Mouse (Mus musculus) gonadal fat pad, adult 2 months (tissue): ENCODE measurements around the gene Tnfrsf13b. TPM values are rescaled to one million over a fixed set of nuclear protein-coding genes. Genes with fewer than 3 reads are reported as not detected.
"Not testable (repeated sequence)": the region's sequence is repeated elsewhere in the genome, so short reads cannot be mapped to it uniquely, and the experiment has no call there.

ENCODE experiments used
- DNase-seq: peaks from one replicate; pipeline ENCODE4 v3.0.0-alpha.2; 2012; ENCODE audit warnings: low read depth
- polyA plus RNA-seq: library from polyadenylated mRNA; depleted of rRNA; stranded (reverse); fragments of >200 nt; gene quantifications from 2 replicates; pipeline ENCODE4 v1.2.3, GENCODE M21; 2012

Gene Tnfrsf13b
- polyA plus RNA-seq, 1 experiment: 5.0 TPM

GRCm38 (mm10) chr11:61127421-61128055, 983 bp downstream of the Tnfrsf13b start:
- no peak for DNase-seq

GRCm38 (mm10) chr11:61129305-61129704, 2.8 kb downstream of the Tnfrsf13b start:
- DNase-seq: no peak

- not testable (repeated sequence) for DNase-seq
These were observed 4.1 kb downstream of the Tnfrsf13b start for GRCm38 (mm10) chr11:61130646-61131045.

GRCm38 (mm10) chr11:61132943-61133342, 6.4 kb downstream of the Tnfrsf13b start:
- DNase-seq: no peak

GRCm38 (mm10) chr11:61141693-61142092, 15.1 kb downstream of the Tnfrsf13b start:
- DNase-seq: no peak

- DNase-seq: no peak
These were observed 15.7 kb downstream of the Tnfrsf13b start for GRCm38 (mm10) chr11:61142262-61142661.

- DNase-seq: no peak
These were observed 16.5 kb downstream of the Tnfrsf13b start for GRCm38 (mm10) chr11:61142941-61143530.

- DNase-seq: no peak
These were observed 17.3 kb downstream of the Tnfrsf13b start for GRCm38 (mm10) chr11:61143564-61144469.

GRCm38 (mm10) chr11:61145551-61145950, 19.0 kb downstream of the Tnfrsf13b start:
- DNase-seq: no peak

GRCm38 (mm10) chr11:61146645-61147299, 20.2 kb downstream of the Tnfrsf13b start:
- no peak for DNase-seq

GRCm38 (mm10) chr11:61147300-61147683, 20.7 kb downstream of the Tnfrsf13b start:
- no peak for DNase-seq

- no peak for DNase-seq
These were observed 23.9 kb downstream of the Tnfrsf13b start for GRCm38 (mm10) chr11:61150233-61151001.

GRCm38 (mm10) chr11:61155727-61156126, 29.2 kb downstream of the Tnfrsf13b start:
- no peak for DNase-seq

GRCm38 (mm10) chr11:61158141-61158540, 31.6 kb downstream of the Tnfrsf13b start:
- DNase-seq: no peak

GRCm38 (mm10) chr11:61159796-61160732, 33.5 kb downstream of the Tnfrsf13b start:
- DNase-seq: no peak

- no peak for DNase-seq
These were observed 34.6 kb downstream of the Tnfrsf13b start for GRCm38 (mm10) chr11:61161121-61161520.

GRCm38 (mm10) chr11:61162776-61163175, 36.2 kb downstream of the Tnfrsf13b start:
- no peak for DNase-seq

GRCm38 (mm10) chr11:61163341-61163740, 36.8 kb downstream of the Tnfrsf13b start:
- DNase-seq: no peak

GRCm38 (mm10) chr11:61164366-61164765, 37.8 kb downstream of the Tnfrsf13b start:
- DNase-seq: no peak

GRCm38 (mm10) chr11:61164881-61165280, 38.3 kb downstream of the Tnfrsf13b start:
- no peak for DNase-seq
